Mouse (Mus musculus) central nervous system, embryonic 11.5 days (tissue): ENCODE data around the gene Comp. TPM values are rescaled to one million over a fixed set of nuclear protein-coding genes. Genes with fewer than 3 reads are reported as not detected.

ENCODE experiments used
- polyA plus RNA-seq: library from polyadenylated mRNA; depleted of rRNA; stranded (reverse); fragments of >200 nt; gene quantifications from 2 replicates; pipeline ENCODE4 v1.2.3, GENCODE M21; 2012; rRNA removed

The Comp gene
- polyA plus RNA-seq, result 0.28 and 0.31 TPM in 2 replicates

GRCm38 (mm10) chr8:70373397-70374317, at the start of gene Comp:
Gene Comp (plus strand): TSS chr8:70373558.

GRCm38 (mm10) chr8:70329124-70329834, 44.1 kb upstream of the Comp start, which contains the start of gene Gdf1:
Gene Gdf1 (plus strand): TSS chr8:70329817.

GRCm38 (mm10) chr8:70353194-70353817, 20.1 kb upstream of the Comp start, which contains the start of gene Upf1:
Gene Upf1 (minus strand): TSS chr8:70353278.

Other genes with a start within 250 kb of the Comp start
- gene Nr2c2ap, start 242.2 kb upstream of the Comp start, polyA plus RNA-seq, result 14.4 and 18.8 TPM in 2 replicates
- 21.7 and 26.6 TPM in 2 replicates for gene Rfxank, start 234.4 kb upstream of the Comp start, polyA plus RNA-seq
- gene Borcs8, start 234.1 kb upstream of the Comp start, polyA plus RNA-seq, result 48.8 and 80.2 TPM in 2 replicates
- 0.25 and 0.31 TPM in 2 replicates for gene Mef2b, start 233.8 kb upstream of the Comp start, polyA plus RNA-seq
- 80.2 and 80.4 TPM in 2 replicates for gene Tmem161a, start 201.2 kb upstream of the Comp start, polyA plus RNA-seq
- gene Slc25a42, start 161.3 kb upstream of the Comp start, polyA plus RNA-seq, result 8.8 and 12.3 TPM in 2 replicates
- gene Sugp2, start 139.3 kb upstream of the Comp start, polyA plus RNA-seq, result 79.3 and 93.7 TPM in 2 replicates
- 34.0 and 35.4 TPM in 2 replicates for gene Armc6, start 139.1 kb upstream of the Comp start, polyA plus RNA-seq
- 117 and 118 TPM in 2 replicates for gene Homer3, start 90.7 kb upstream of the Comp start, polyA plus RNA-seq
- gene Ddx49, start 71.1 kb upstream of the Comp start, polyA plus RNA-seq, result 54.6 and 70.9 TPM in 2 replicates
- 214 and 227 TPM in 2 replicates for gene Cope, start 71.0 kb upstream of the Comp start, polyA plus RNA-seq
- gene Cers1, start 57.8 kb upstream of the Comp start, polyA plus RNA-seq, result 6.7 and 8.8 TPM in 2 replicates
- 3.1 and 7.7 TPM in 2 replicates for gene Gdf1, start 43.7 kb upstream of the Comp start, polyA plus RNA-seq
- gene Upf1, start 20.3 kb upstream of the Comp start, polyA plus RNA-seq, result 39.3 and 42.0 TPM in 2 replicates
- 17.0 and 25.5 TPM in 2 replicates for gene Crtc1, start 66.0 kb downstream of the Comp start, polyA plus RNA-seq
- 21.7 and 29.7 TPM in 2 replicates for gene Klhl26, start 103.4 kb downstream of the Comp start, polyA plus RNA-seq
- 6.5 and 11.6 TPM in 2 replicates for gene Tmem59l, start 113.8 kb downstream of the Comp start, polyA plus RNA-seq
- gene Crlf1, start 119.6 kb downstream of the Comp start, polyA plus RNA-seq, result 1.8 and 19.1 TPM in 2 replicates
- gene Rex1bd, start 133.2 kb downstream of the Comp start, polyA plus RNA-seq, result 128 and 152 TPM in 2 replicates
- gene Uba52, start 137.2 kb downstream of the Comp start, polyA plus RNA-seq, result 1,236 and 2,029 TPM in 2 replicates
- 333 and 368 TPM in 2 replicates for gene Fkbp8, start 154.2 kb downstream of the Comp start, polyA plus RNA-seq
- gene Kxd1, start 154.4 kb downstream of the Comp start, polyA plus RNA-seq, result 45.2 and 45.4 TPM in 2 replicates
- 18.0 and 24.2 TPM in 2 replicates for gene Ell, start 165.9 kb downstream of the Comp start, polyA plus RNA-seq
- gene Isyna1, start 220.8 kb downstream of the Comp start, polyA plus RNA-seq, result 87.0 and 171 TPM in 2 replicates
- 81.3 and 117 TPM in 2 replicates for gene Ssbp4, start 235.3 kb downstream of the Comp start, polyA plus RNA-seq
- 0.88 and 1.00 TPM in 2 replicates for gene Lrrc25, start 242.6 kb downstream of the Comp start, polyA plus RNA-seq